Mouse (Mus musculus): ENCODE results near the gene Fads1. TPM values are rescaled to one million over a fixed set of nuclear protein-coding genes. Genes with fewer than 3 reads are reported as not detected.

The Fads1 gene
- polyA plus RNA-seq, 1 experiment from 2014 or later, result 171 TPM

GRCm38 (mm10) chr19:10222656-10223055 is 40.0 kb downstream of the Fads1 start:
- ChIA-PET POLR2A (no interaction called here), CTCF (interaction anchor here (0.7 to 1.0 kb wide), 2 partner anchors 9 to 15 kb away, joined by 3 read pairs; no protein-coding TSS in a partner anchor)
- TF ChIP-seq CTCF (IDR thresholded peaks at IDR 0.05), result no peak
- peaks cover 18% of the 10 kb centered on the region for H3K27me3 ChIP-seq
- ATAC-seq (peak; percentile 10), DNase-seq (ENCODE audit: low read depth, low spot score) (no peak)
- in situ Hi-C loops (cut with MboI; ENCODE audit: low pct_unique_long_range_greater_than_20kb), result no loop called here

GRCm38 (mm10) chr19:10223561-10223960 is 40.9 kb downstream of the Fads1 start:
- H3K27me3 ChIP-seq, result peaks cover 25% of the 10 kb centered on the region
- no peak for TF ChIP-seq CTCF (IDR thresholded peaks at IDR 0.05)
- ChIA-PET CTCF (no interaction called here), POLR2A (no interaction called here)
- in situ Hi-C loops (cut with MboI; ENCODE audit: low pct_unique_long_range_greater_than_20kb), result no loop called here
- no peak for ATAC-seq
- no peak for DNase-seq (ENCODE audit: low read depth, low spot score)

GRCm38 (mm10) chr19:10224637-10225453 is 42.2 kb downstream of the Fads1 start:
- ATAC-seq, result no peak

GRCm38 (mm10) chr19:10225767-10226166 is 43.1 kb downstream of the Fads1 start:
- no peak for DNase-seq (ENCODE audit: low read depth, low spot score)
- TF ChIP-seq CTCF (IDR thresholded peaks at IDR 0.05), result no peak
- peaks cover 40% of the 10 kb centered on the region for H3K27me3 ChIP-seq
- in situ Hi-C loops (cut with MboI; ENCODE audit: low pct_unique_long_range_greater_than_20kb), result no loop called here
- CTCF ChIA-PET, result interaction anchor here (1.5 to 2.6 kb wide), 2 partner anchors 13 to 15 kb away, joined by 3 to 8 read pairs; partner anchors contain the start of gene Myrf
- POLR2A ChIA-PET, result no interaction called here
- ATAC-seq, result no peak

More at GRCm38 (mm10) chr19:10224637-10225453, 42.2 kb downstream of the Fads1 start:
- no peak for TF ChIP-seq CTCF (IDR thresholded peaks at IDR 0.05)
- DNase-seq (ENCODE audit: low read depth, low spot score), result no peak
- in situ Hi-C loops (cut with MboI; ENCODE audit: low pct_unique_long_range_greater_than_20kb), result no loop called here
- CTCF ChIA-PET, result interaction anchor here (2.6 kb wide), 1 partner anchor 14 kb away, joined by 8 read pairs; no protein-coding TSS in a partner anchor
- POLR2A ChIA-PET, result no interaction called here
- H3K27me3 ChIP-seq, result peaks cover 38% of the 10 kb centered on the region

GRCm38 (mm10) chr19:10231016-10231415 is 48.3 kb downstream of the Fads1 start:
- H3K27me3 ChIP-seq, result peaks cover 63% of the 10 kb centered on the region
- ATAC-seq, result no peak
- ChIA-PET POLR2A (no interaction called here), CTCF (no interaction called here)
- in situ Hi-C loops (cut with MboI; ENCODE audit: low pct_unique_long_range_greater_than_20kb), result no loop called here
- DNase-seq (ENCODE audit: low read depth, low spot score), result no peak
- TF ChIP-seq CTCF (IDR thresholded peaks at IDR 0.05), result no peak

GRCm38 (mm10) chr19:10231871-10232270 is 49.2 kb downstream of the Fads1 start:
- TF ChIP-seq CTCF (IDR thresholded peaks at IDR 0.05), result no peak
- no peak for ATAC-seq
- peaks cover 60% of the 10 kb centered on the region for H3K27me3 ChIP-seq
- DNase-seq (ENCODE audit: low read depth, low spot score), result no peak
- in situ Hi-C loops (cut with MboI; ENCODE audit: low pct_unique_long_range_greater_than_20kb), result no loop called here
- CTCF ChIA-PET, result no interaction called here
- POLR2A ChIA-PET, result no interaction called here

- no peak for TF ChIP-seq CTCF (IDR thresholded peaks at IDR 0.05)
- POLR2A ChIA-PET, result no interaction called here
- in situ Hi-C loops (cut with MboI; ENCODE audit: low pct_unique_long_range_greater_than_20kb), result no loop called here
- no peak for DNase-seq (ENCODE audit: low read depth, low spot score)
- peaks cover 54% of the 10 kb centered on the region for H3K27me3 ChIP-seq
- ATAC-seq, result no peak
- CTCF ChIA-PET, result interaction anchor here (1.6 kb wide), 1 partner anchor 11 kb away, joined by 5 read pairs; no protein-coding TSS in a partner anchor
Observed at GRCm38 (mm10) chr19:10232327-10233017, 49.8 kb downstream of the Fads1 start.

GRCm38 (mm10) chr19:10235784-10236565 is 53.3 kb downstream of the Fads1 start:
- no peak for ATAC-seq
- peaks cover 45% of the 10 kb centered on the region for H3K27me3 ChIP-seq
- in situ Hi-C loops (cut with MboI; ENCODE audit: low pct_unique_long_range_greater_than_20kb), result no loop called here
- DNase-seq (ENCODE audit: low read depth, low spot score), result no peak
- POLR2A ChIA-PET, result interaction anchor here (0.8 kb wide), 1 partner anchor 10 kb away, joined by 5 read pairs; no protein-coding TSS in a partner anchor
- TF ChIP-seq CTCF (IDR thresholded peaks at IDR 0.05), result no peak
- CTCF ChIA-PET, result interaction anchor here (1.3 to 2.6 kb wide), 3 partner anchors 9 to 24 kb away, joined by 3 to 9 read pairs (median 3); no protein-coding TSS in a partner anchor

- CTCF ChIA-PET, result interaction anchor here (1.1 to 2.5 kb wide), 2 partner anchors 13 to 16 kb away, joined by 3 to 8 read pairs; no protein-coding TSS in a partner anchor
- TF ChIP-seq CTCF (IDR thresholded peaks at IDR 0.05), result no peak
- ATAC-seq, result no peak
Observed at GRCm38 (mm10) chr19:10238477-10238876, 55.8 kb downstream of the Fads1 start.

GRCm38 (mm10) chr19:10239419-10239818 is 56.7 kb downstream of the Fads1 start:
- no peak for TF ChIP-seq CTCF (IDR thresholded peaks at IDR 0.05)
- POLR2A ChIA-PET, result interaction anchor here (0.6 kb wide), 1 partner anchor 31 kb away, joined by 4 read pairs; no protein-coding TSS in a partner anchor
- H3K27me3 ChIP-seq, result peaks cover 34% of the 10 kb centered on the region
- in situ Hi-C loops (cut with MboI; ENCODE audit: low pct_unique_long_range_greater_than_20kb), result no loop called here
- ATAC-seq (no peak), DNase-seq (ENCODE audit: low read depth, low spot score) (no peak)
- CTCF ChIA-PET, result interaction anchor here (1.2 to 2.5 kb wide), 2 partner anchors 14 to 19 kb away, joined by 4 to 8 read pairs; no protein-coding TSS in a partner anchor

More at GRCm38 (mm10) chr19:10238477-10238876, 55.8 kb downstream of the Fads1 start:
- DNase-seq (ENCODE audit: low read depth, low spot score), result no peak
- in situ Hi-C loops (cut with MboI; ENCODE audit: low pct_unique_long_range_greater_than_20kb), result no loop called here
- POLR2A ChIA-PET, result no interaction called here
- peaks cover 35% of the 10 kb centered on the region for H3K27me3 ChIP-seq

Measured in Patski (cell line).